Mouse (Mus musculus): ENCODE results near the gene Shisa8.
"Not testable (repeated sequence)": the region's sequence is repeated elsewhere in the genome, so short reads cannot be mapped to it uniquely, and the experiment has no call there.

Gene Shisa8

DNA sequence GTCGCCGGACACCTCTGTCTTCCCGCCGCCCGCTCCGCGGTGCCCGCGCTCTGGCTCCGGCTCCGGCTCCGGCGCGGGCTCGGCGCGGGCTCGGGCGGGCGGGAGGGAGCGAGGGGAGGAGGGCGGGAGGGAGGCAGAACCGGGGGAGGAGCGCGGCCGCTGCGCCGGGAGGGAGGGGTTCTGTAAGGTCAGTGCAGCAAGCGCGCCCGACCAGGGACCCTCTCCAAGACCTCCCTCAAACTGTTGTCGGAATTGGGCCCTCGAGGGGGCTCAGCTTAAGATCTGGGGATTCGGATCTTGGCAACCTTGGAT lies at the start of gene Shisa8:
TSS of gene Shisa8 (minus strand) at position 64 of the 312 bp plus-strand sequence.
- DNase-seq (ENCODE audit: low spot score in 2 of 2), result no peak

DNA sequence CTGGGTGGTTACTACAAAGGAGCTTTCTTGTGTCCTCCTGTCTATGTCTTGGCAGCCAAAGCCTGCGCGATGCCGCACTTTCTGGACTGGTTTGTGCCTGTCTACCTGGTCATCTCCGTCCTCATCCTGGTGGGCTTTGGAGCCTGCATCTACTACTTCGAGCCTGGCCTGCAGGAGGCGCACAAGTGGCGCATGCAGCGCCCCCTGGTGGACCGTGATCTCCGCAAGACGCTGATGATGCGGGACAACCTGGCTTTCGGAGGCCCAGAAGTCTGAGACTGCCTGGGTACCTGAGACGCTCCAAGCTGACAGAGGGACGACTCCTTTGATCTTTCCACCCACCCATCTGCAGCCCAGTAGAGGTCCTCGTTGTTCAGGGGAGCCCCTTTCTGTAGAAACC lies 46.9 kb upstream of the Shisa8 start:
- peak; percentile 70 to 89 for DNase-seq (ENCODE audit: low spot score in 2 of 2)

DNA sequence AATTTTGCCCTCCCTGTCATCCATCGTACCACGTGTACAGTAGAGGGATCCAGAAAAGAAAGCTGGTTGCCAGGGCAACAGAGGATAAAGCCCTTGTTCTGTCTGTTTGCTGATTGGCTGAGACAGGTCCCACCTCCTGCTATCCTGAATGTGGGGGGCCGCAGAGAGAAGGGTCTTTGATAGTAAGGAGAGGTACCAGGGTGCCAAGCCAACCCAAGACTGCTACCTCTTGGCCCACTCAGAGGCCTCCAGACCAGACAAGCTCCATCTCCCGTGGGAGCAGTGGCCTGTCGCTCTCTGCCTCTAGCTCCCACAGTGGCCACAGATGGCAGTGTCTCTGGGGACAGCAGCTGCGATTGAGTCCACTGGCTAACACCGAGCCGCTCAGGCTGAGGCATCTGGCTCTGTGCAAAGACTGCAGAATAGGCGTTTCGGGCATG lies 43.3 kb upstream of the Shisa8 start:
- peak; percentile 39 to 68 for DNase-seq (ENCODE audit: low spot score in 2 of 2)

DNA sequence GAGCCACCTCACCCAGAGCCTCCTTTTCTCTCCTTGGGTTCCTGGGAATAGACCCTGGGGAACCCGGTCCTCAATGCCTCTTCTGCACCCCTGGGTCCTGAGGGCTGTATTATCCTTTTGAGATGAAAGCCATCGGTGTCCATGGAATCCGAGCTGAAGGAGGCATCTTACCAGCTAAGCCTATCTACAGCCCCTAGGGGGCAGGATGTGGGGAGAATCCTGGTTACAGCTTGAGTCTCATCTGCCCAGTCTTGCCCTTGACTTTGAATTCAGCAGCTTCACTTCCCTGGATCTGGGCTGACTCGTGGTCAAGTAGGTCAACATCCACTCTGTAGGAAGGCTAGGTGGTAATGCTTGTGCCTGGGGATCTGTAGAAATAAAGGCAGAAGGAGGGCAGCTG lies 42.6 kb upstream of the Shisa8 start:
- no peak for DNase-seq (ENCODE audit: low spot score in 2 of 2)

DNA sequence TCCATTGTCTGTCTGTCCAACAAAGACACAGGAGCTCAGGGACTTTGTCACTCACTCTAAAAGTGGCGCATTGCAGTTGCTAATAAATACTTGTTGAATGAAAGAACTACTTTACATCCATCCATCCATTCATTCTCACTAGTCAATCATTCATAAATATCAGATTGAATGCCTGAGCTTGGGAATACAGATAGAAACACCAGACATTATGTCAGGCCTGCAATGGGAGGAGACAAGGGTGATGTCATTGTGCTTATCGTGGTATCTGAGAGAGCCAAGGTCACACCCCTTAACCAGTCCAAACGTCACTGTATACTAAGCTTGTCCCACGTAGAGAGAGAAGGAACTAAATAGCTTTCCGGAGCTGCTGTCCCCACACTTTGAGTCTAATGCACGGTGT lies 39.5 kb upstream of the Shisa8 start, which contains the start of gene 1500009C09Rik:
TSS of gene 1500009C09Rik (plus strand) at position 301 of the 400 bp plus-strand sequence.
- no peak for DNase-seq (ENCODE audit: low spot score in 2 of 2)

DNA sequence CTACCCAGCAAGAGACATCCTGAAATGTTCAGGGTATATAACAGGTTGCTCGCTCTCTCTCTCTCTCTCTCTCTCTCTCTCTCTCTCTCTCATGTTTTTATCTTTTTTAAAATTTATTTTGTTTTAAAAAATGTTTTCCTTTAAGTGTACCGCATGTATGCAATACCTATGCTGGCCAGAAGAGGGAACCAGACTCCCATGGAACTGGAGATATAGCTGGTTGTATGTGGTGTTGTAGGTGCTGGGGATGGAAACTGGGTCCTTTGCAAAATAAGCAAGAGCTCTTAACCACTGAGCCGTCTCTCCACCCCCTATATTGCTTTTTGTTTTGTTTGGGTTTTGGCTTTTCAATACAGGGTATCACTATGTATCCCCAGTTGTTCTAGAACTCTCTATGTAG lies 39.0 kb upstream of the Shisa8 start:
- DNase-seq (ENCODE audit: low spot score in 2 of 2), result no peak

DNA sequence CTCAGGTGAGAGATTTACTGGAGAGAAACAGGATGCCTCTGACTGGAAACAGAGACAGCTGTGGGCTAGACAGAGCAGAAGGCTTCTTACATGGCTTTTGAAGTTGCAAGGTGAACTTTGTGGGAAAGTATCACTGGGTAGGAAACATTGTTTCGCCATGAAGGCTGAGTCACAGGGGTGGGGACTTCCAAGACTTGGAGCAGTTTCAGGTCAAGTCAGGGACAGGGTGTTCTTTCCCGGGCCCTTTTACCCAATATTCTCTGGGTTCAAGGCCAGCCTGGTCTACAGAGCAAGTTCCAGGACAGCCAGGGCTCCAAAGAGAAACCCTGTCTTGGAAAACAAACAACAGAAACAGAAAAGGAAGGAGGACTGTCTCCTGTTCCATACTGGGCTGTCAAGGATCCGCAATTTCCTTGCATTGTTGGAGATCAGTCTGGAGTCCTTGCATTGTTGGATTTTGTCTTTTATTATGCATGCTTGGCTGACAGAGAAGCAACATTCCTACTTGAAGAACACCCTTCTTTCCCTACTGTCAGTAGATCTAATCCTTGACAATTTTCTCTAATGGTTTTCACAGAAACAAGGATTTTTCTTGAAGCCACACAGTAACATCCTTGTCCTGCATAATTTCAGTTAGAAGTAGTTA lies 34.6 kb upstream of the Shisa8 start:
- no peak for DNase-seq (ENCODE audit: low spot score in 2 of 2)

DNA sequence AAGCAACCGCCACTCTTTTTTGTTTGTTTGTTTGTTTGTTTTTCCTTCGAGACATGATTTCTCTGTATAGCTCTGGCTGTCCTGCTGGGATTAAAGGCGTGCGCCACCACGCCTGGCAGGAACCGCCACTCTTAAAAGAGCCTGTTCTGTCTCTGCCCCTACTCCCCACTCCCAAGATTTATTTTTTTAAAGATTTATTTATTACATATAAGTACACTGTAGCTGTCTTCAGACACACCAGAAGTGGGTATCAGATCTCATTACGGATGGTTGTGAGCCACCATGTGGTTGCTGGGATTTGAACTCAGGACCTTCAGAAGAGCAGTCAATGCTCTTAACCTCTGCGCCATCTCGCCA lies 32.2 kb upstream of the Shisa8 start:
- not testable (repeated sequence) for DNase-seq (ENCODE audit: low spot score in 2 of 2)

DNA sequence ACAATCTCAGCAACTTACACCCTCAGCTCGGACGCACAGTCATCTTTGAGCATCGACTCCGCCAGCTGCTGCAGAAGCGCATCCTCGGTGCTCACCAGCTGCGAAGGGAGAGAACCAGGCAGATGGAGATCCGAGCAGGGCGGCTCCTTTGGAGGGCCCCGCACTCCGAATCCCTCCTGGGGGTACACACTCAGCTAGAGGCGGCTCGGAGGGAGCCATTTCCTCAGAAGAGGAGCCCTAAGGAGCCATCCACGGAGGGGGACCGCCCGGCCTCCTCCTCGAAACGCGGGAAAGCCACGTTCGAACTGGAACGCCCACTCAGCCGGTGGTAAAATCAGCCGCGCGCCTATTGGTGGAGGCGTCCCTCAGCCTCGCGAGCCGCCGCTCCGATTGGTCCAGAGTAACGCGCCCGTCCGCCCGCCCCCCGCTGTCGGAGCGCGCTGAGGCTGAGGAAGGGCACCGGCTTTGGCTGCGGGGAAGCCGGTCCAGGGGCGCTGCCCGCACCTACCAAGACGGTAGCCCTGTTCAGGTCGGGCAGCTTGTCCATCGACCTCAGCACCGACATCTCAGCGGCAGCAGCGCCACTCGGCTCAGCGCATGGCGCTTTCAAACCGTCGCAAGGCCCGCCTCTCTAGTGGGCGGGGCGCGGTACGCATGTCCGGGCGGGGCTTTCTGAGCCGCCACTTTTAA lies 31.6 kb upstream of the Shisa8 start, which contains the start of gene Cenpm:
TSS of gene Cenpm (minus strand) at position 634 of the 690 bp plus-strand sequence.
- DNase-seq (ENCODE audit: low spot score in 2 of 2), result peak; percentile 90 to 95

DNA sequence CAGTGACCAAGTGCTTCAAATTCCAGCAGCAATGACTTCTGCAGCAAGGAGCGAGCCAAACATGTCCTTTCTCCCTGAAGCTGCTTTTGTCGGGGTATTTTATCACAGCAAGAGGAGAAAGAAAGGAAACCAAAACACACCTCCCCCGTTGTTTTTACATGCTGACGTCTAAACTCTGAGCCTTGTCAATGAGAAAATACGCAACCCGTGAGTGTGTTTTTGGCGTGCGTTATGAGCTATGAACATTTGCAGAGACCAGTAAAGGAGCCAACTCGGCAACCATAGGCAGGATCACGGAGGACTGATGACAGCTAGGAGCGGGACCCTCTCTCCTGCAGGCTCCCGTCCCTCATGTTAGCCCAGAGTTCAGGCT lies 31.1 kb upstream of the Shisa8 start:
- no peak for DNase-seq (ENCODE audit: low spot score in 2 of 2)

DNA sequence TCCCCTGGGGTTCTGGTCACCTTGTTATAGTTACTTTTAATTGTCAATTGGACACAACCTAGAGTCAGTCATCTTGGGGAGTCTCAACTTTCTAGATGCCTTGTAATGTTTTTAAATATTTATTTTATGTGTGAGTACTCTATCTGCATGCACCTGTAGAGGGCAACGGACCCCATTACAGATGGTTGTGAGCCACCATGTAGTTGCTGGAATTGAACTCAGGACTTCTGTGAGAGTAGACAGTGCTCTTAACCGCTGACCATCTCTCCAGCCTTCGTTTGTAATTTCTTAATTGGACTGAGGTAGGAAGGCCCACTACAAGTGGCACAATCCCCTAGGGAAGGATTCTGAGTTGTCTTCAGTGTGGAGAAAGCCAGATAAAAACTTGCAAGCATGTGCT lies 30.7 kb upstream of the Shisa8 start:
- DNase-seq (ENCODE audit: low spot score in 2 of 2), result no peak

DNA sequence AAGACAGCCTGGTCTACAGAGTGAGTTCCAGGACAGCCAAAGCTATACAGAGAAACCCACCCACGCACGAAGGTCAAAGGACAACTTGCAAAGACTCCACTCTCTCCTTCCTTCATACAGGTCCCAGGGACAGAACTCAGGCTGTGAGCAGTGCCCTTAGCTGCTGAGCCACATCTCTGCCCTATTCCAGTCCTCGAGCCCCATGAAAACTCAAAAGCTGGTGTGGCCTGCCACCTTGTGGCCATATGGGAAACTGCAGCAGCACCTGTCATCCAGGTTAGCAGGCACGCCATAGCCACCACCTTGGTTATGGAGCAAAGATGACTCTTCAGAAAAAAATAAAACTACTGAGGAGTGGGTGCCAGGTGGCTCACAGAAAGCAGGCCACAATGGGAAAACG lies 23.9 kb upstream of the Shisa8 start:
- DNase-seq (ENCODE audit: low spot score in 2 of 2), result peak; percentile 80 to 88

DNA sequence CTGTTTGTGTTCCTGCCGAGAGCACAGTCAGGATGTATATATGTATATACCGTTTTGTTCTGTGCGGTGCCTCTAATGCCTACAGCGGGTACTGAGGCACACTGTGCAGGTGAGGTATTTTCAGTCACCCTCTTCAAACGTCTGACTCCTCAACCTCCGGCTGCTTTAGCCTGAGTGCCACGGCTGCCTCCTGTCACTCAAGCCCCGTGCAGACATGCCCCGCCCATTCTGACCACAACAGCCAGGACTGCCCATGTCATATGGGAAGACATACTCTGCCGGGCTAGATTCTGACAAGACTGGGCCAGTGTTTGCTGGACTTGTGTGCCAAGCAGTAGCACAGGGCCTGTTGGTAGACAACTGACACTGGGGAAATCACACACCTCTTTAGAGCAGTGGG lies 23.0 kb upstream of the Shisa8 start:
- no peak for DNase-seq (ENCODE audit: low spot score in 2 of 2)

DNA sequence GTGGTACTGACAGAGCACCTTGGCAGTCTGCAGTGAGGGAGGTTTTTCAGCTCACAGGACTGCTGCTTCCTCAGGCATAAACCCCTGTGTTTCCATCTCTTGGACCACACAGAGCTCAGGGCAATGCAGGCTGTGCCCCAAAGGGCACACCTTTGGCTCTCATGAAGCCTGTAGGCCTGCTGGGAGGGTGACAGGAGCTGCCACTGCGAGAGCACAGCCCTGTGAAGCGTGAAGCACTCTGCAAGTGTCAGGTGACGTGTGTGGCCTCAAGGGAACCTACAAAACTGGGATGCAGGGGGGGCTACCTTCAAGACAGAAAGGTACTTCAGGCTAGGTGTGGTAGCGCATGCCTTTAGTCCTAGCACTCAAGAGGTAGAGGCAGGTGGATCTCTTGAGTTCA lies 20.0 kb upstream of the Shisa8 start:
- DNase-seq (ENCODE audit: low spot score in 2 of 2), result no peak

DNA sequence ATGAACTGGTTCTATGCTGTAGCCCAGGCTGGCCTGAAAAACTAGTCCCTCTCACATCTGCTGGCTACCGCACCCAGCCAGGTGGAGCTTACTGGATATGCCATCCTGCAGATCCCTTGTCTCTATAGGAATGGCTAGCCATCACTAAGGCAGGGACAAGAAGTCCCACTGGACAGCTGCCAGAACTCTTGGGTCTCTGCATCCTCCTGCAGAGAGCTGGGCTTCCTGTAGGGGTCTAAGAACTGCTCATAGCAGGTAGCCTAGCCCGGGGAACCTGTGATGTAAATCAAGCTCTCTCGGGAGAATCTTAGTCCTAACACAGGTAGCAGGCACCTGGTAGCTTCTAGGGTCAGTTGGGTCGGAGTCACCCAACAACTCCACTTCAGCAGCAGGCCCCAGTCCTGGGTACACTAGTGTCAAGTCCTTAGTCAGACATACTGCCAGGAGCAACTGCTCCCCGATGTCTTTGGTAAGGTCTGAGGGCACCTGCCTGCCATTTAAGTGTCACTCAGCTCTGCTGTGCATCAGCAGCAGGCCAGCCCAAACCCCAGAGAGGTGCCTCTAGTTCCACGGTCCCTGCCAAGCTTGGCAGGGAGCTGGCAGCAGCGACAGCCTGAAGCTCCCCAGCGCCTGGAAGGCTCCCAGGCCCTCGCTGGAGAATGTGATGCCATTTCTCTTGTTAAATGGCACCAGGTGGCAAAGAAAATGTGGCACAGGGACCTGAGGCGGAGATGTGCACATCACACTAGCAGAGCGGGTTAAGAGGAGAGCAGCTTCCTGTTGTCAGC lies 19.2 kb upstream of the Shisa8 start:
- peak in 1 of 2 experiments; percentile 59 for DNase-seq (ENCODE audit: low spot score in 2 of 2)

DNA sequence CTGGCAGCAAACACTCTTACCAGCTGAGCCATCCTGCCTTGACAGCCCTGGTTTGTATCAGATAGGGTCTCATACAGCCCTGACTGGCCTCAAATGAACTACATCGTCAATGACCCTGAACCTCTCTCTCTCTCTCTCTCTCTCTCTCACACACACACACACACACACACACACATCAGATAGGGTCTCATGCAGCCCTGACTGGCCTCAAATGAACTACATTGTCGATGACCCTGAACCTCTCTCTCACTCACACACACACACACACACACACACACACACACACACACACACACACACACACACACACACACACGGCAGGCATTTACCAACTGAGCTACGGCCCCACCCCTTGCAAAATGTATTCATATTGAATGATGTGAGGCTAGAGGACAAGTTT lies 18.5 kb upstream of the Shisa8 start:
- no peak for DNase-seq (ENCODE audit: low spot score in 2 of 2)

DNA sequence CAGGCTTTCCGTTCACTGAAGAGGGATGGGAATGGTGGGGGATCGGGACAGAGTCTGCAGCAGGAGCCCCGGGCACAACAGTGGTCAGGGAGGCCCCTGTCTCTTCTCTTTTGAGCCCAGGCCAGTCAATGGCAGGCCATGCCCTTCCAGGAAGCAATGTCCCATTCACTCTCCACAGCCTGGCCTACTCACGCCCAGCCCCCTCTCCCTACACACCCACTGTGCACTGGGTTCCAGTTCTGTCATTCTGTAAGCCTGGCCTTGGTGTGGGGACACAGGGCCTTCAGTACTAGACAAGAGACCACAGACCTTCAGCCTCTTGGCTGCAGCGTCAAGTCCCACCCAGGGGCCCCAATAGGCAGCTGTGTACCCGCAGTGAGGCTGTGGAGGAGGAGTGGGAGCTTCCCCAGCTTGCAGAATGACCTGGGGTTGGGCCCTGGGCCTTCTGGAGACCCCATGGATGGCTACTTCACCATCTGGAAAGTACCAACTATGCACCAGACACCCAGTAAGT lies 17.5 kb upstream of the Shisa8 start:
- no peak for DNase-seq (ENCODE audit: low spot score in 2 of 2)

DNA sequence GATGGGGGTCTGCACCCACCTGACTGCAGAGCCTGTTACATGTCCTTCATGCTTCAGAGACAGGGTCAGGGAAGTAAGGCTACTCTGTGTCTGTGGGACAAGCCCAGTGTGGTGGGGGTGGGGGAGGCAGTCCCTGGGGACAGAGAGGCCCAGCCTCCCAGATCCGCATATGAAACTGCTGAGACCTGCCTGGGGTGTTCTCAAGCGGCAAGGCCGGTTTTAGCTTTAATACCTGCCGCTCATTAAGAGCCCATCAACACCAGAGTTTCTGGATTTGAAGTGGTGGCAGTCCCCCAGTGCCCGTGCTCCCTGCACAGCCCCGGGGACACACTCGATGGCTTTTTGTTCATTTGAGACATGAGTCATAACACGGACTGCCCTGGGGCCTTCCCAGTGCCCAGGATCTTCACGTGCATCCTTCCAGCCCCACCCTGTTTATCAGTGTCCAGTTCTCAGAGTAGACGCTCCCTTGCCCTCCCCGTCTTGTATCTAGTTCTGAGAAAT lies 17.0 kb upstream of the Shisa8 start:
- DNase-seq (ENCODE audit: low spot score in 2 of 2), result no peak

DNA sequence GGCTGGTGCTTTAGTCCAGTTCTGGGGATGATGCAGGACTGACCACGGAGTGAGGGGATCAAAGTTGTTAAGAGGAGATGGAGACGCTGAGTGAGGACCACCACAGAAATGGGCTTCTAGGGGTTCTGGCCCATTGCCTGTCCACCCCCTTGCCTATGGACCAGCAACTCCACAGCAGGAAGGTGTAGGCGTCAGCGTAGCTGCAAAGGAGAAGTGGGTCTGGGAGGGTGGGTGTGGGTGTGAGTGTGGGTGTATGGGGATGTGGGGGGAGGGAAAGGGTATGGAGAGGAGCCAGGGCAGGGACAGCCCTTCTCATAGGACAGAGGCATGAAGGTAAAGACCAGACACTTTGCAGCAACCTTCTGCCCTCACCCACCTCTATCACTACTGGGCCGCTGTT lies 13.2 kb upstream of the Shisa8 start:
- no peak for DNase-seq (ENCODE audit: low spot score in 2 of 2)

DNA sequence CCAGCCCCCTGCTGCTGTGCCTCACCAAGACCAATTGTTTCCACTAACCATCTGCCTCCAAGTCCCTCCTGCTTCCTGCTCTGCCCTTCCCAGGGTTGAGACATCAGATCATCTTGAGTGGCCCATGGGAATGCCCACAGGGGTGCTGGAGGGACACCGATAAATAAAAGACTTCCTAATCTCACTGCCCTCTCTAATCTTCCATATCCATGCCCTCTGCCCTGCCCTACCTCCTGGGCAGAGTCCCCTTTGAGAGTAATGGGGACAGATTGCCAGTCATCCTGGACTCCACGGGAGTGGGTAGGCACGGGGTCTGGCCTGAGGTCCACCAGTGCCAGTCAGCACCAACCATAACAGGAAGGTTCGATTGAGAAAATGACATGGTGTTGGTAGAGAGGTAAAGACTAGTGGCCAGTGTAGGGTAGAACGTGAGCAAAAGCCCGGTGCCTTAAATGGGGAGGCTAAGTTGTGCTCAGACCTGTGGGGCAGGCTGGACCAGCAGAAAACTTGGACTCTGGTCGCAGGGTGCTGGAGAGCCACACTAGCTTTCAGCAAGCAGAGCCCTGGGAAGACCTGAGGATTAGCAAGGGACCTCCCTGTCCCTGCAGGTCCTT lies 12.1 kb upstream of the Shisa8 start:
- DNase-seq (ENCODE audit: low spot score in 2 of 2), result no peak

DNA sequence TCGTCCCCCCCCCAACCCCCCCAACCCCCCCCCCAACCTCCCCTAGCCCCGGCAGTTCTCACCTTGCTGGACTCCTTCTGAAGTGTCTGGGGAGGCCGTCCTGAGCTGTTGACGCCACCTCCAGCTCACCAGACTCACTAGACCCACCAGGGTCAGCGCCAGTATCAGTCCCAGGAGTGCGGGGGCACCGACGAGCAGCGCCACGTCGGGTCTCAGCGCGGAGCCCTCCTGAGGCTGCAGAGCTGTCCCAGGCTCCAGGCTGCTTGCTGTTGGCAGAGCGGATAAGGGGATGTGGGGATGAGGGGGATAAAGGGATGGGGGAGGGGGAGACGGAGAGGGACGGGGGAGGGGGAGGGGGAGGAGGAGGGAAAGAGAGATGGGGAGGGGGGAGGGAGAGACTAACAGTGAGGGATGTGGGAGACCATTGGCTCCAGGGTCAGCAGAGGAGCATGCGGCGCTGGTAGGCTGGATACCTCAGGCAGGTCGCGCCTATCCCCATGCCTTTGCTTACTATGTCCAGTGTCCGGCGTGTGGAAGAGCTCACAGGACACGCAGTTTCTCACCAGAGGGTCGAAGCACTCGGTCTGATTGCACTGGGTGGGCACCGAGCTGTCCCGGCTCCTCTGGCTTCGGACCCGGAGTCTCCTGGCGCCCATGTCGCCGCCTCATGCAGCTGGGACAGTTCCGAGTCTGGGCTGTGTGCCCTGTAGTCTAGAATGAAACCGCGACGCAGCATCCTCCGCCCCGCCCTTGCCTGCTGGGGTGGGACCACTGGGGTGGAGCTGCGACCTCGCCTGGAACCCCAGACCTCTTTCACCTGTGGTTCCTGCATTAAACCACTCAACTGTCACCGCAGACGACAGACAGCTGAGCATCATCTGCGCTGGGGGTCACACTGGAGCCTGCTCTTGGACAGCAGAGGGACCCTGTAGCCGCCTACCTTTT lies 11.3 kb upstream of the Shisa8 start, which contains the start of gene Tnfrsf13c:
TSS of gene Tnfrsf13c (minus strand) at position 713 of the 945 bp plus-strand sequence.
- peak in 1 of 2 experiments; percentile 55 for DNase-seq (ENCODE audit: low spot score in 2 of 2)

Measured in cerebellum, postnatal 4 days (tissue).